Mouse (Mus musculus): Measurements from ENCODE around the gene Tgfb2. TPM values are rescaled to one million over a fixed set of nuclear protein-coding genes. Genes with fewer than 3 reads are reported as not detected.

Gene Tgfb2
- total RNA-seq, 2 experiments from 2014 or later, result 28.7 to 31.6 TPM

DNA sequence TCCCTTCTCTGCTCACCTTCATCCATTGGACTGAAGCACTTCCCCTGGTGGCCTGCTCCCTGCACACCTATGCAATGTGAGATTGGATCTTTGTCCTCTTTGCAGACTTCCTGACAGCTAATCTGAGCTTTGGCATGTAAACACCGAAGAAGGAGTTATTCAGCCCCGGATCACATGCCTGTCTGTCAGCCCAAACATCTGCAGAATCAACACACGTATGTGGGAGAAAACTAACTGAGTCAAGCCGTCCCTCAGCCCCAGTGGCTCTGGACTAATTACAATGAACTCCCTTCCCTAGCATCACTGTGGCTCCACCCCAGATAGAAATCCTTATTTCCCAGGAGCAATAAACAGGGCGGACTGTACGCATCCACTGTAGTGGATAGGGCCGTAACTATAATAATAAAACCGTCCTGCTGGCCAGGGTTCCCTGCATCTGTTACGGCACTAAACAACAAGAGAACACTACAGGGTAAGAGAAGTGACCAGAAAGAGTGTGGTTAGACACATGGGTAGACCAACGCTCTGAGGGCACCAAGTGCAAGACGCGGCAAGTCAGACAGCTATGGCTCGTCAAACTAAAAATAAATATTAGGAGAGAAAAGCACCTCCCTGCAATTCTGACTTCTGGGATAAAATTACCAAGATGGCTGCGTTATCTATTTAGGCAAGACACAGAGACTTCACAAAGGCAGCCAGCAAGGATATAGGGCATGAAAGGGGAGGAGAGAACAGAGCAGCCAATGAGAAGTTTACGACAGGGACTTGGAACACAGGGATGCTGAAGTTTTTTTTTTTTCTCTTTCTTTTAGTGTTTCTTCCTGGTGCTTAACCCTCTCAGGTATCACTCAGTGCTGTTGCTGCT is 3.2 kb downstream of the Tgfb2 start:
- DNase-seq, result no peak

DNA sequence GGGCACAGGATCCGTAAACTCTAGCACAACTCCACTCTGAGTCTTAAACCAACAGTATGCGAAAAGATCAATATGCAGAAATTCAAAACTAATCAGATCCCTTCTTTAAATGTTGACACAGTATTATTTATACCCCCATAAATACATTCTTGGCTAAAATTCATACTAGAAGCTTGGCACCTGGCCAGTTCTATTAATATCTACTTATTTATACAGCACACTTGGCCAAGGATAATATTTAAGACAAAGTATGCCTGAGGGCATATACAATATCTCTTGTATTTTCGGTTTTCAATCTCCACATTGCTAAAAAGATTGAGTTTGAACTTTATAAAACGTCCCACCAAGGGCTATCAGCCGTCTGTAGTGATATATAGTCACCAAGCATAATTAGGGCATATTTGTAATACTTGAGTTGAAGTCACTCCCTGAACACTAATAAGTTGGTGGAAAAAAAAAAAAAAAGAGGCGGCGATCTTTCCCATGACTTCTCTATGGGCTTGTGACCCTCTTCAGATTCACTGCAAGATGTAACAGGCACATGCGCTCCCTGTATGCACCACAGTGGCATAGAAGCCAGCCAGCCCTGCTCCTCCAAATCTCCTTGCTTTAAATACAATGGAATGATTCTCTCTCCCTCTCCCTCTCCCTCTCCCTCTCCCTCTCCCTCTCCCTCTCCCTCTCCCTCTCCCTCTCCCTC is 4.4 kb downstream of the Tgfb2 start:
- DNase-seq, result no peak

DNA sequence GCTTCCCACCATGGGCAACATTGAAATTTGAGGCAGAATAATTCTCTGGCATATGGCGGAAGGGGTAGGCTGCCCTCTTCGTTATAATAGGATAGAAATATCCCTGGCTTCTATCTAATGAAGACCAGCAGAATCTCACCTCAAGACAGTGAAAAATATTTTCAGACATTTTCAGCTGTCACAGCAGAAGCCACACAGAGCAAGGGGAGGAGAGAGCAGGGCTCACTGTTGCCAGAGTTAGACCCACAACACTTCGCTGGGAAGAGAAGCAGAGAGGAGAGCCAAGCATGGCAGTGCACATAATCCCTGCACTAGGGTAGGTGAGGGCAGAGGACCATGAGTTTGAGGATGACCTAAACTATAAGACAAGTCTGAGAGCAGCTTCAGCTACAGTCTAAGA is 5.3 kb downstream of the Tgfb2 start:
- no peak for DNase-seq

DNA sequence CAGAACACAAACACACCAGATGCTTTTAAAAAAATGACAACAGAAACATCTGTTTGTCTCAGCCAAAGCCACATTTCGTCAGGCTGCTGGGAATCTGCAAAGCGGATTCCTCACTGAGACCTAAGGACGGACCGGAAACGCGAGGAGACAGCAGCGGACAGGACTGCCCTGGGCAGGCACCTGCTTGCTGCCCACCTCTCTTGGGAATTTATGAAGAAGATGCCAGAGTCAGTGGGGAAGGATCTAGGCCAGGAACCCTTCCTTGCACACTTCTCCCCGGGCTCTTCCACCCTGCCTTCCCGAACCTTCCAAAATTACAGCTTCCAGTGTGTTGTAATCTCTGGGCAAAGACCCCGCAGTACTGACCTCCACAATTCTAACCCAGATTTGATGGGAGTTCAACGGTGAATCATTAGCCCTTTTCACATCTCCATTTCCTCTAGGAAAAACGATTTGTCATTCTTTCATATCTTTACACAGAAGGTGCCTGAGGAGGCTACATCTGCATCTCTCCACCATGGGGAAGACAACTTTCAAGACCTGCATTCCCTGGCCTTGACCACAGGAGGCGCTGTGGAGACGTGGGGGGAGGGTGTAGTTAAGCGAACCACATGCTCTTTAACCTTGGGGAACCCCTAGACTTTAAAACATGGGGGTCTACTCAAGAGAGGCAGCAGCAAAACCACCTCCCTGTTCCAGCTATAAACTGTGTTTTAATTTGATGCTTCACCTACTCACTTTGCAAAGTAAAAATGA is 7.0 kb downstream of the Tgfb2 start:
- no peak for DNase-seq

DNA sequence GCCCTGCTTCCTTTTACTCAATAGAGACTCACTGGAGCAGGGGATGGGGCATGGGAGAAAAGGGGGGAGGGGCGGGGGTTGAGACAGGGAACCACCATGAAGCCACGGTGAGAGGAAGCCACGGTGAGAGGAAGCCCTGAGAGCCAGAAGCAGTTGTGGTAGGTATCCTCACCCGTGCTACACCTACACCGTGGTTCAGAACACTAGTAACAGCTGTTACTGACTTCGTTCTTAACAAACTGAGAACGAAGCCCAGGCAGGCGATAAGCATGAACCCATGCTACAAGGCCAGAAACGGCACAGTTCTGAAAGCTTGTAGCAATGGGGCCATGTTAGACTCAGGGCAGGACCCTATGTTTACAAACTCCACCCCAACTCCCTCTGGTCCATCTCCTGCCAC is 9.6 kb downstream of the Tgfb2 start:
- DNase-seq, result no peak

DNA sequence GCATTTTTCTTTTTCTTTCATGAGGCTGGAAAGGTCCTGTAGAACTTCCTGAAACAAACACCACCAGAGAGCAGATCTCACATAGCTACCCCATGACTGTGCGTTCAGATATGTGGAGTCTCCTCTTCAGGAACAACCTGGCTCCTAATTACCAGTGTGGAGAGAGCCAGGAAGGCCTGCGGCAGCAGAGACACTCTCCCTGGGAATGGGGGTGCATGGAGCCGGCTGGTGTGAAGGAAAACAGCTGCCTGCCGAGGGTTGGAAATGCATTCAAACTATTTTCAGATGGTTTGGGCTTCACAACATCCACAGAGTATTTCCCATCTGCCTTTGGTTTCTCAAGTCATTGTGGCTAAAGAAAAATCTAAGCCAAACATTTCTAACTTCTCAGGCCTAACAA is 10.4 kb downstream of the Tgfb2 start:
- peak; percentile 55 for DNase-seq

DNA sequence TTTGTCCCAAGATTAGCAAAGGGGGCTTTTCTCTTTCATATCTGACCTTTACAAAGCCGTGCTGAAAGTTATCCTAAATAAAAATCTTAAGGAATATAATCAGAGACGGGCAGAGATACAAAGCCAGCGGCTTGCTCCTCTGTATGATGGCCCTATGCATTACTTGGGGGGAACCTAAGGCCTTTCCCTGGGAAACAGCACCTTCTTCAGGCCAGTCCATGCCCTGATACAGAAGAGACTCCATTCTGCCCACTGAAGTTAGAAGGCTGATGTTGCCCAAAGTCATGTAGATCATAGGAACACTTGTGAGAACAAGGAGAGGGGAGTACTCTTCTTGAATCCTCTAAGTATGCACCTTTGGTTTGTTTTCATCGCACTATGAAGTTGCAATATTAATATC is 13.4 kb downstream of the Tgfb2 start:
- DNase-seq, result no peak

DNA sequence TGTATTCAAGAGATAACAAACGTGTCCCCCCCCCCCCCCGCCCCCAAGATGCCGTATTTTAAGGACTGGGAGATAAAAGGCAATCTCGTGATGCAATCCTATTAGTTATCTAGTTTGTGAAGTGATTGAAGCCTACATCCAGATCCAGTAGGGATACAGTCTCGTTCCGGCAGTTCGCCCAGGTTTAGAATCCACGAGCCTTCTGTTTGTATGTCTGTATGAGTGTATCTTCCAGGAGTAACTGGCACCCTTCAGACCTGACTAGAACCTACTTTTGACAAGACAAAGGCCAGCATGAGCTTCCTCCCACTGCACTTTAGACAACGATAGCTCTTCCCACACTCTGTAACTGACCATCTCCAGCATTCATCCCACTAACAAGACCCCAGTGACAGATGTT is 14.1 kb downstream of the Tgfb2 start:
- DNase-seq, result no peak

DNA sequence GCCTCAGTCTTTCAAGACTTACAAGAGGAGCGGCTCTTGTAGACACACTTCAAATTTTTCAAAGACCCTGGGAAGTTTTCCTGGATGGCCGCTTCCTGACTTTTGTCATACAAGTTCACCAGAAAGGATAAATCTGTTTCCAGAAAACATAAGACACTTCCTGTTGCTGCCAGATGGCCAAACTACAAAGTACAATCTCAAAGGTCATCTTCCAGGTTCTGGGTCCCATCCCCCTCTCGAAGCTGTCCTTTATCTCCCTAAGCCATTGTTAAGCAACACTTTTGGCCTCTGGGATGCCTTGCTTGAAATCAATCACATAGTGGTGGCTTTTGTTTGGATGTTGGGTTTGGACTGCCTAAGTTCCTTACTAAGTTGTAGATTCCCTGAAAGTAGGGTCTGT is 21.7 kb downstream of the Tgfb2 start:
- DNase-seq, result no peak

DNA sequence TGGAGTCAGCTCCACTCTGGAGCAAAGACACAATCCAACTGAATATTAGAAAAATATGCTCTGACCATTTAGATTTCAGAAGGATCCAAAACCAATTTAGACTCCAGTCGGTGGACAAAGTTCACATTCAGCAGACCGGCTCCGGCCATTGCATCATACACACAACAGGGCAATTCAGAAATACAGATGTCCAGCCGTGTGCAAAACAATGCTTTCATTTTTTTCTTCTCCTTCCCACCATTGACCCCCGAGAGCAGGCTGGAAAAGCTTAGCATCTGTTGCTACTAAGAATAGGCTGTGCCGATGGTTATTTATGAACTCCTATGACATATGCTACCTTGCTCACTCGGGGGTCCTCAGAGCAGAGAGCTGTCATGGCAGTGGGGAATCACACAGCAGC is 23.2 kb downstream of the Tgfb2 start:
- DNase-seq, result no peak

DNA sequence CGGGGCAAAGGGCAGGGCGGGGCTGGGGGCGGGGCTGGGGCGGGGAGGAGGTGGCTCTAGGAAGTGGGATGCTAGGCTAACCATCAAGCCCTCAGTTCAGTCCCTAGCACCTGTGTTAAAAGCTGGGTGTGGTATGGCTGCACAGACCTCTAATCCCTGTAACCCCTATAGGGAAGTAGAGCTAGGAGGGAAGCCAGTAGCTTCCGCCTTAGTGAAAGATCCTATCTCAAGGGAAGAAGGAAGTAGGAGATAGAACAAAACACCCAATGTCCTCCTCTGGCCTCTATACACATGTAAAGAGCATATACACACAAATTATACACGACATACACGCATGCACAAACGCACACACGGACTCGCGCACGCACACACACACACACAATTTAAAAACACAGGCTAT is 28.2 kb downstream of the Tgfb2 start:
- DNase-seq, result no peak

DNA sequence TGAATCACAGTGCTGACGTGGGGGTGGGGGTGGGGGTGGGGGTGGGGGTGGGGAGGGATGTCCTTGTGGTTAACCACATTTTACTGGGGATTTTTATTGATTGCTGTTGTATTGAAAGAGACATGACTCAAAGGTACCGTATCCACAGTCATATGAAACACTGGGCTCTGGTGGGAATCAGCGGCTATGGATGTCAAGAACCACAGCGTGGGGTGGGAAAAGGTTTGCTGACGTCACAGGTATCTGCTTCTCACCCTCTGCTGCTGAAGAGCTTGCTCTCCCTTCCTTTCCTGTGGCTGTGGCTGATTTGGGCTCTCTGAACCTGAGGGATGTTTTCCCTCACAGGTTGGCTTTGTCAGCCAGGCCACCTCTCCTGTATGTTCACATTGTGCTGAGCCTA is 29.6 kb downstream of the Tgfb2 start:
- no peak for DNase-seq

DNA sequence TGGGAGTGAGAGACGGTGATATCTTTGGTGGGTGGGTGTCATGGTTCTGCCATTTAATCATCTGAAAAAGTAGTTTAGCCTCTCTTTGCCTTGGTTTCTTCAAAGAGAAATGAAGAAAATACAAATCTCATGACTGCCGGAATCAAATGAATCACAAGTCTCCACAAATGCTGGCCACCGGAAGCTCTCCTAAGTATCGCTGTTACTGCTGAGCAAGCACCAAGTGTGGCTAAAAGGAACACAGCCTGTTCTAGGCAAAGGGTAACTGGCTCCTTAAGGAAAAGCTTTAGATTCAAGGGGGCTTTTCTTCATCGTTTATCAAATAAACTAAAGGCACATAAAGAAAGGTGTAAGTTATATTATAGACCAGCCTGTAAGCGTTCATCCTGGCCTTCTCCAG is 30.5 kb downstream of the Tgfb2 start:
- no peak for DNase-seq

DNA sequence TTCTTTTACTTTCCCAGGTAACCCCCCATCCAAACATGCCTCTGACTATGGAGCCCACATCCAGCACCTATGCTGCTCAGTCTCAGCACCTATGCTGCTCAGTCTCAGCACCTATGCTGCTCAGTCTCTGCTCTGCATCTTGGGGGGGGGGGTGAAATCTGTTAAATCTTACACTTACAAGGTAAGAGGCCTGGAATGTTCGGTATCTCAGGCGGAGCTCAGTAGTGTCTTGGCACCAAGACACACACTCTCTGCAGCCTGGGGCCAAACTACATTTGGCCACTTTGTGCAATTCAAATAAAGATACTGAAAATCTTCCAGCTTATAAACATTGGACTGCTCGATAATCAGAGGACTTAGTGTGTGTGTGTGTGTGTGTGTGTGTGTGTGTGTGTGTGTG is 31.2 kb downstream of the Tgfb2 start:
- no peak for DNase-seq

DNA sequence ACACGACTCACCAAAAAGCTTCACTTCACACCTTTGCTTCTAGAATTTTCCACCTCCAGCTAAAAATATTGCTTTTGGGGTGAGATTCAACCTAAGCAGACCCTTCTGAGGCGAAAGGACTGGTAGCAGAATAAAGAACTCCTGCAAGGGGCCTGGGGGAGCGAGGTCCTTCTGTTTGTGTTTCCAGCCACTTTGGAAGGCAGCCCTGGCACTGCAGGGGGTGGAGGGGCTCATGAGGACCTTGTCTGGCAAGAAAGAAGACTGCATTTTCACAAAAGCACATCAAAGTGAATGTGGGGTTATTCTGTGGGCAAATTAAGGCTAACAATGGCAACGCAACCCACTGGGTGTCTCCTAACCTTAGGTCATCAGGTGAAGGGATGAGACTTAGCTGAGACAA is 32.6 kb downstream of the Tgfb2 start:
- DNase-seq, result no peak

DNA sequence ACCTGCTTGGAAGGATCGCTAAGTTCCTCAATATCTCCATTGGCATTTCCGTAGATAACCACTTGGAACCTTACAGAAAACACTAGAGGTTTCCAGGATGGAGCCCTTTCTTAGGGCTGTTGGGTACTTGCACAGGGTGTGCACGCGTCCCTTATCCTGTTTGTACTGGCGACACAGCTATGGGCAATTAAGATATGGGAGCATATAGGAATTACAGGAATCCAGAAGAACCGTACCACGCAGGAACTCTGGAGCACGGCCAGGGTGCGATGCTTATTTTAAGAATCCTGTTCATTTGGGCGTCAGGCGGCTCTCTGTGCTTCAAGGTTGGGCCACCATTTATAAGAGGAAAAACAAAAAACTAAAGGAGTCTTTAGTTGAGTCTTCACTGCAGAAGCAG is 42.4 kb downstream of the Tgfb2 start:
- peak; percentile 56 for DNase-seq

DNA sequence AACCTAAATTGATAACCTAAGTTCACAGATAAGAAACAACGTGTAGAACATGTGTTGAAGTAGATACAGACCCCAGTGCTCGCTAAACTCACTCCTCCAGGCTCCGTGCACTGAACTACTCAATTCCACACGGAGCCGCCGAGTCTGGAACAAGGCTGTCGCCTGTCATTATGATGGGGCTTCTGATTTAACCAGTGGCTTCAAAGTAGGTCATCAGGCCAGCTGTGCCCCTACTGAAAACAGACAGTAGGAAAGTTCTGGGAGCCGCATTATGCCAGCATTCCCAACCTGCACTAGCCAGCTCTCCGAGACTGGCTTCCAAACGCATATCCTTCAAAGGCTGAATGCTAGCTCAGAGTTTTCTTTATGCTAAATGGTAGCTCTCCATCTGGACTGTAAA is 42.8 kb downstream of the Tgfb2 start:
- no peak for DNase-seq

DNA sequence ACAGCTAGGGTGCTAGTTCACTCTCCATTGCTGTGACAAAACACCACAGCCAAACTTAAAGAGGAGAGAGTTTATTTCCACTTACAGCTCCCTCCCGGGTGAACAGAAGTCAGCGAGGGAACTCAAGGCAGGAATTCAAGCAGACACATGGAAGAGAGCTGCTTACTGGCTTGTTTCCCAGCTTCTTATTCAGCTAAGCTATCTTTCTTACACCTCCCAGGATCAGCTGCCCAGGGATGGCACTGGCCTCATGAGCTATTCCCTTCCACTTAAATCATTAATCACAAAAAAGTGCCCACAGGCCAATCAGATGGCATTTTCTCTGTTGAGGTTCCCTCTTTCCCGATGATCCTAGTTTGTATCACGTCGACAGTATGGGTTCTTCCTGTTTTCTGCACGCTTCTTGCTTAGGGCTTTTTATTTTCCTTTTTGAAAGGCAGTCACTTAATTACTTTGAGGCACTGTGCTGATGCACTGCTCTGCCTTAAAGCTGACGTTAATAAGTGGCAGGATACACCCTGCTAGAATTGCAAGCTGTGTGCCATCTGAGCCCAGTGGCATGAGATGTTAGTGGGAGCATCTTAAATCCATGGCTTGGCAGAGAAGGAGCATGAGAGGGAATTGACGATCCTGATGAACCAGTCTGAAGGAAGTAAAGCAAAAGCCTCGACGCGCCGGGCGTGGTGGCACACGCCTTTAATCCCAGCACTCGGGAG is 44.4 kb downstream of the Tgfb2 start:
- DNase-seq, result no peak

DNA sequence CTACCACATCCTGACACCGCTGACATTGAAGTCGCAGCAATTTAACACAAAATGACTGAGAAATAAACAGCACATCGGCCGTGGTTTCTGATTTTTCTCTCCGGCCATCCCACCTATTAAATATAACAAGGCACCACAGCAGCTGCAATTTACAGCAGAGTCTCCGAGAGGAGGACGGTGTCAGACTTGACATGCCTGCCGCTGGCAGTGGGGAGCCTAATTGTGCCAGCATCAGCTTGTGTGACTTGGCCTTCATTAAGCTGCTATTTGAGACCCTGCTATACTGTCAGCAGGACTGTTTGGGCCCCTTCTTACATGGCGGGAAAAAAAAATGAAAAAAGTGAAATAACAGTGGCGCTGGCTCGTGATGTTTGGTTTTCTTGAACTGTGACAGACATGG is 47.0 kb downstream of the Tgfb2 start:
- DNase-seq, result no peak

DNA sequence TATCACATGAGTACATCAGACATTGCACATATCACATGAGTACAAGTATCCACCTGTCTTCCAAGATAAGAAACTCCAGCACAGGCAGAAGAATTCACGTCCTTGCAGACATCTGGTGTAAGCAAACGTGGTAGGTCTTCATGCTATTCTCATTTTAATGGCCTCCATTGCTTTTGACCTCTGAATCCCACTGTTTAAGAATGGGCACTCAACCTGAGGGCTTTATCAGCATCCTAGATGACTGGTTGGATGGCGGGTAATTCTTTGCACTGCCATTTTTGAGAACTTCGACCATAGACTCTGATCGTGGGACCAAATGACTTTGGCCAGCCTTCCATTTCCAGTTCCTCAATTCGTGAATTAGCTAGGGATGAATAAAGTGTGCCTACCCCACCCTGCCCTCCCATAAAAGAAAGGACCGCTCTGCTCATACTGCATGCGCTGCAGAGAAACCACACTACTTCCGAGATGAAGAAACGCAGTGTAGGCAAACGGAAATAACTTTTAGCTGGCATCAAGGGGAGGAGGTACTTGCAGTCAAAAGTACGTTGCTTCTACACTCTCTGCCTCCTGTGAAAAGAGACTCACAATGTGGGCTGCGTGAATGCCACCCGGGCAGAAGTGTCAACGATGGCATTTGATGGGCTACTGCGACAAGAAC is 48.1 kb downstream of the Tgfb2 start:
- no peak for DNase-seq

DNA sequence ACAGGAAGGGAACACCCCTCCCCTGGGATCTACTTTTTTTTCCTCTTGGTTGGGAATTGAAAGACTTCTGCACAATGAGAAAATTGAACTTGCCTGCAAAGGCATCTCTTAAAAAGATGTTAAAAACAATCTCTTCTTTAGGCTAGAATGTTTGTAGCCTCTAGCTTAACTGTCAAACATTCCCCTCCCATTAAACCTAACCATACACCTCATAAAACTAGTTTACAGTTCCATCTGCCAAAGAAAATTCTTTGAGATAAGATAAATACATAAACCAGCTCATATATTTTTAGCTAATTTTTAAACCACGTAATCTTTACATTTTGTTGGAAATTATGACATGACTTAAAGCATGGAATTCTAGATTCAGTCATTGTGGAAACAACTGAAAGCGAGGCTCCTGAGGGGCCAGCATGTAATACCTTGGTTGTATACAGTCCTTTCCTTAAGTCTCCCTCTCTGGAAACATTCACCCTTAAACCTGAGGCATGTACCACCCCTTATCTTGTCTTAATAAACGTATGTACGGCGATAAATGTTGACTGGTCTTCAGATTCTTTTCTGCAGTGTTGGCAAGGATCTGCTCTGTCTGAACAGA is 49.0 kb downstream of the Tgfb2 start:
- no peak for DNase-seq

DNA sequence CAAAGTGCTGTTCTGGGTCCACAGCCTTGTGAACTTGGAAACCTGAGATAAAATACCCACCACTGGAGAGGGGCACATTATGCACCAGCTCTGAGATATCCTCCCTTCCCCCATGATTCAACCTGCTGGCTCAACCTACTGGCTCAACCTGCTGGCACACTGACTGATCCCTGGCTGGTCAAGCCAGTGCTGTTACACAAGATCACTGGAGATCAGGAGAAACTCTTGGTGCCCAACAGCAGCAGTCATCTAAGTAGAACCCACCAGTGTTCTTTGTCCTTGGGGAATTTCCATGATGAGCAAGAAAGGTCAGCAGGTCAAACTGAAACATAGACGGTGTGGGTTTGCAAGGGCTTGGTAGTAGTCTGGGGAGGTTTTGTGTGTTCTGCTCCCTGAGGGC is 49.6 kb downstream of the Tgfb2 start:
- DNase-seq, result no peak
